Mouse (Mus musculus) right cerebral cortex, postnatal 36 days (tissue): Measurements from ENCODE around the gene Htr3b.
"Not testable (repeated sequence)": the region's sequence is repeated elsewhere in the genome, so short reads cannot be mapped to it uniquely, and the experiment has no call there.

Experiments
- DNase-seq, 2 experiments: peaks; one replicate each; pipeline ENCODE4 v3.0.0; 2022; ENCODE audit warnings: low spot score in 2 of 2, mixed read lengths in 1 of 2

The Htr3b gene

GRCm38 (mm10) chr9:48964587-48965040 is at the start of gene Htr3b:
Htr3b (minus strand) TSS chr9:48964990.
- no peak for DNase-seq

- no peak for DNase-seq
Measured at GRCm38 (mm10) chr9:48999256-48999655, 34.5 kb upstream of the Htr3b start.

- no peak for DNase-seq
Measured at GRCm38 (mm10) chr9:48995735-48996134, 30.9 kb upstream of the Htr3b start.

GRCm38 (mm10) chr9:48994779-48995178 is 30.0 kb upstream of the Htr3b start:
- no peak for DNase-seq

GRCm38 (mm10) chr9:48991671-48992070 is 26.9 kb upstream of the Htr3b start:
- no peak for DNase-seq

GRCm38 (mm10) chr9:48987201-48988101 is 22.7 kb upstream of the Htr3b start:
- no peak for DNase-seq

GRCm38 (mm10) chr9:48986616-48987141 is 21.9 kb upstream of the Htr3b start:
- DNase-seq = no peak

GRCm38 (mm10) chr9:48985708-48986088 is 20.9 kb upstream of the Htr3b start:
- no peak for DNase-seq

GRCm38 (mm10) chr9:48984845-48985707 is 20.3 kb upstream of the Htr3b start, which contains the start of gene Usp28:
Usp28 (plus strand) TSS chr9:48985375.
- peak; percentile 95 for DNase-seq

- no peak for DNase-seq
Measured at GRCm38 (mm10) chr9:48984320-48984844, 19.6 kb upstream of the Htr3b start.

GRCm38 (mm10) chr9:48983801-48984200 is 19.0 kb upstream of the Htr3b start:
- not testable (repeated sequence) for DNase-seq

GRCm38 (mm10) chr9:48981827-48982226 is 17.0 kb upstream of the Htr3b start:
- DNase-seq = no peak

GRCm38 (mm10) chr9:48980781-48981180 is 16.0 kb upstream of the Htr3b start:
- no peak for DNase-seq

- DNase-seq = no peak
Measured at GRCm38 (mm10) chr9:48980371-48980770, 15.6 kb upstream of the Htr3b start.

- DNase-seq = no peak
Measured at GRCm38 (mm10) chr9:48976661-48977355, 12.0 kb upstream of the Htr3b start.

GRCm38 (mm10) chr9:48972494-48972893 is 7.7 kb upstream of the Htr3b start:
- peak; percentile 34 to 40 for DNase-seq

GRCm38 (mm10) chr9:48962131-48962530 is 2.7 kb downstream of the Htr3b start:
- DNase-seq = no peak

GRCm38 (mm10) chr9:48961314-48961713 is 3.5 kb downstream of the Htr3b start:
- DNase-seq = no peak

GRCm38 (mm10) chr9:48947565-48947964 is 17.2 kb downstream of the Htr3b start:
- no peak for DNase-seq

GRCm38 (mm10) chr9:48942349-48942748 is 22.4 kb downstream of the Htr3b start:
- no peak for DNase-seq

GRCm38 (mm10) chr9:48929436-48929835 is 35.4 kb downstream of the Htr3b start:
- no peak for DNase-seq
